28 mouse cellular contexts compared by ENCODE assay signal in the genomic region with DNA sequence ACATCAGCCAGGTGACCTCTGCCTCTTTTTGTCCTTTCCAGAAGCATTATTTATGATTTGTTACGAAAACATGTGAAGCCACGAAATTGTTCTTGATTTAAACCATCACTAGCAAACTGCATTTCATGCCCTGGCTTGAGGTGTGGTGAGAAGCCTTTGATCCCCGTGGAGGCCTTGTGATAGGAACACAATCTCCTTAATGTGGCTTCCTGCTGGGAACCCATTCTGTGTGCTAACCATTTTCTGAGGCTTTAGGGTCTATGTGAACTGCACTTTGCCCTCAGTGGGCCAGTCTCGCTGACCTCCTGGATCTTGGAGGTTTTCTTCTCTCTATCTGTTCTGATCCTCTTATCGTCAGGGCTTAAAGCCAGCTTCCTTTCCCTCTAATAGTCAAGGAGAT.
A peak's percentile ranks its signal among the peaks of the same experiment; 100 is the strongest.
DNase-seq lines count a peak whose midpoint lies in the region; ATAC-seq lines count a peak whose summit lies in the region.
"Had no signal": no experiment of that assay in that cellular context is flagged by ENCODE, and none has a peak within 500 bp of the region (broad histone marks: within the 10 kb centered on the region; RNA-seq: fewer than 3 reads in every experiment).

No protein-coding gene starts in this region.

- DNase-seq in midbrain, embryonic 10.5 days (ENCODE audit: low spot score) = peak; percentile 29
- no peak for DNase-seq in midbrain, embryonic 11.5 days (ENCODE audit: low spot score, missing footprints)
- no peak for DNase-seq in kidney, adult 9 months
- no peak for DNase-seq in spleen, adult 12 weeks (ENCODE audit: low spot score)
- no peak for DNase-seq in adipocyte (ENCODE audit: low spot score)
- DNase-seq: adrenal gland, postnatal 10 days; cerebellum, adult 8-10 months; gastrocnemius, adult 2 months; heart, postnatal 4 days; kidney, postnatal 25 days; lung, adult 2 months; lung, postnatal 14 days; right cerebral cortex, postnatal 25 days; thymus, postnatal 25 days had no signal

- no peak overlapping the region for H3K9ac ChIP-seq in forebrain, embryonic 15.5 days (replicated peaks)
- H3K9ac ChIP-seq in forebrain, embryonic 16.5 days (replicated peaks; ENCODE audit: low read depth, low read length) = no peak overlapping the region
- no peak overlapping the region for H3K9ac ChIP-seq in midbrain, embryonic 11.5 days (ENCODE audit: low read length)
- no peak overlapping the region for H3K9ac ChIP-seq in midbrain, embryonic 12.5 days (replicated peaks)
- H3K9ac ChIP-seq: embryonic facial prominence, embryonic 12.5 days; forebrain, embryonic 12.5 days; limb, embryonic 13.5 days; liver, embryonic 12.5 days; neural tube, embryonic 13.5 days had no signal

- H3K27ac ChIP-seq in forebrain, embryonic 15.5 days (replicated peaks) = 0 out of 2 replicates have a peak overlapping the region, but pooled peaks have one; percentile 27
- H3K27ac ChIP-seq in forebrain, embryonic 16.5 days (ENCODE audit: low read length) = no peak overlapping the region
- peak overlapping the region; percentile 34; the same call in 1 of the 2 replicates for H3K27ac ChIP-seq in midbrain, embryonic 10.5 days (replicated peaks)
- no peak overlapping the region for H3K27ac ChIP-seq in midbrain, embryonic 11.5 days (ENCODE audit: low read depth, low read length)
- peak overlapping the region; percentile 22; the same call in 1 of the 2 replicates for H3K27ac ChIP-seq in midbrain, embryonic 12.5 days (replicated peaks)
- H3K27ac ChIP-seq: embryonic facial prominence, embryonic 12.5 days; forebrain, embryonic 12.5 days; gastrocnemius, adult 2 months; layer of hippocampus, adult 2 months; limb, embryonic 13.5 days; liver, embryonic 12.5 days; neural tube, embryonic 13.5 days had no signal

- H3K4me1 ChIP-seq in forebrain, embryonic 15.5 days = peaks cover 10% of the 10 kb centered on the region
- H3K4me1 ChIP-seq in forebrain, embryonic 16.5 days (replicated peaks; ENCODE audit: control insufficient read depth, insufficient read depth, low read length) = peaks cover 8% of the 10 kb centered on the region
- H3K4me1 ChIP-seq in midbrain, embryonic 10.5 days = peaks cover 75% of the 10 kb centered on the region
- peaks cover 18% of the 10 kb centered on the region for H3K4me1 ChIP-seq in midbrain, embryonic 11.5 days (ENCODE audit: control insufficient read depth, insufficient read depth, low read length)
- H3K4me1 ChIP-seq in midbrain, embryonic 12.5 days = peaks cover 14% of the 10 kb centered on the region
- H3K4me1 ChIP-seq: liver, embryonic 12.5 days; megakaryocyte, embryonic 14.5 days had no signal

- H3K27me3 ChIP-seq in forebrain, embryonic 15.5 days = no peaks in the 10 kb centered on the region
- H3K27me3 ChIP-seq in forebrain, embryonic 16.5 days (replicated peaks; ENCODE audit: control insufficient read depth, insufficient read depth, low read length) = no peaks in the 10 kb centered on the region
- no peaks in the 10 kb centered on the region for H3K27me3 ChIP-seq in midbrain, embryonic 10.5 days (ENCODE audit: low read depth, poor library complexity, severe bottlenecking)
- H3K27me3 ChIP-seq in midbrain, embryonic 11.5 days (ENCODE audit: control insufficient read depth, insufficient read depth, low read length) = no peaks in the 10 kb centered on the region
- no peaks in the 10 kb centered on the region for H3K27me3 ChIP-seq in midbrain, embryonic 12.5 days
- H3K27me3 ChIP-seq: embryonic facial prominence, embryonic 12.5 days; forebrain, embryonic 12.5 days; limb, embryonic 13.5 days; liver, embryonic 12.5 days; megakaryocyte, embryonic 14.5 days; neural tube, embryonic 13.5 days; Patski had no signal

- 20% methylated on average over 5 of the region's 5 CpGs for WGBS in forebrain, embryonic 15.5 days
- WGBS in forebrain, embryonic 16.5 days = 18% methylated on average over 5 of the region's 5 CpGs
- WGBS in midbrain, embryonic 10.5 days = 13% methylated on average over 5 of the region's 5 CpGs
- 9% methylated on average over 5 of the region's 5 CpGs for WGBS in midbrain, embryonic 11.5 days
- 15% methylated on average over 5 of the region's 5 CpGs for WGBS in midbrain, embryonic 12.5 days

- no peak overlapping the region for H3K4me3 ChIP-seq in forebrain, embryonic 15.5 days
- H3K4me3 ChIP-seq in forebrain, embryonic 16.5 days (replicated peaks; ENCODE audit: low read length) = no peak overlapping the region
- H3K4me3 ChIP-seq in midbrain, embryonic 10.5 days = no peak overlapping the region
- H3K4me3 ChIP-seq in midbrain, embryonic 11.5 days (ENCODE audit: low read depth, low read length) = no peak overlapping the region
- H3K4me3 ChIP-seq in midbrain, embryonic 12.5 days = no peak overlapping the region
- H3K4me3 ChIP-seq: embryonic facial prominence, embryonic 12.5 days; forebrain, embryonic 12.5 days; gastrocnemius, adult 2 months; layer of hippocampus, adult 2 months; limb, embryonic 13.5 days; liver, embryonic 12.5 days; megakaryocyte, embryonic 14.5 days; myocyte; neural tube, embryonic 13.5 days had no signal

- H3K9me3 ChIP-seq in forebrain, embryonic 15.5 days = no peaks in the 10 kb centered on the region
- no peaks in the 10 kb centered on the region for H3K9me3 ChIP-seq in forebrain, embryonic 16.5 days (ENCODE audit: control insufficient read depth, low read length)
- no peaks in the 10 kb centered on the region for H3K9me3 ChIP-seq in midbrain, embryonic 10.5 days (replicated peaks)
- H3K9me3 ChIP-seq in midbrain, embryonic 11.5 days (ENCODE audit: control insufficient read depth, low read length) = no peaks in the 10 kb centered on the region
- no peaks in the 10 kb centered on the region for H3K9me3 ChIP-seq in midbrain, embryonic 12.5 days
- H3K9me3 ChIP-seq: embryonic facial prominence, embryonic 12.5 days; forebrain, embryonic 12.5 days; limb, embryonic 13.5 days; liver, embryonic 12.5 days; megakaryocyte, embryonic 14.5 days; neural tube, embryonic 13.5 days had no signal

- H3K36me3 ChIP-seq in forebrain, embryonic 15.5 days = no peaks in the 10 kb centered on the region
- no peaks in the 10 kb centered on the region for H3K36me3 ChIP-seq in forebrain, embryonic 16.5 days (ENCODE audit: control insufficient read depth, insufficient read depth)
- 0 out of 2 replicates have a peak, but pooled peaks cover 4% of the 10 kb centered on the region for H3K36me3 ChIP-seq in midbrain, embryonic 10.5 days
- H3K36me3 ChIP-seq in midbrain, embryonic 11.5 days (ENCODE audit: control insufficient read depth, insufficient read depth, low read length) = no peaks in the 10 kb centered on the region
- H3K36me3 ChIP-seq in midbrain, embryonic 12.5 days = no peaks in the 10 kb centered on the region
- H3K36me3 ChIP-seq: embryonic facial prominence, embryonic 12.5 days; forebrain, embryonic 12.5 days; limb, embryonic 13.5 days; liver, embryonic 12.5 days; neural tube, embryonic 13.5 days had no signal

- no peak overlapping the region for H3K4me2 ChIP-seq in forebrain, embryonic 15.5 days (replicated peaks)
- H3K4me2 ChIP-seq in forebrain, embryonic 16.5 days (ENCODE audit: low read length) = no peak overlapping the region
- H3K4me2 ChIP-seq in midbrain, embryonic 11.5 days = no peak overlapping the region
- H3K4me2 ChIP-seq in midbrain, embryonic 12.5 days (replicated peaks) = peak overlapping the region; percentile 12; the same call in 1 of the 2 replicates
- H3K4me2 ChIP-seq: embryonic facial prominence, embryonic 12.5 days; forebrain, embryonic 12.5 days; limb, embryonic 13.5 days; liver, embryonic 12.5 days; neural tube, embryonic 13.5 days had no signal

- ATAC-seq in forebrain, embryonic 15.5 days (replicated peaks) = no peak
- ATAC-seq in forebrain, embryonic 16.5 days = no peak
- no peak for ATAC-seq in midbrain, embryonic 11.5 days (ENCODE audit: low FRiP score)
- no peak for ATAC-seq in midbrain, embryonic 12.5 days (ENCODE audit: low FRiP score, low read depth)
- ATAC-seq: activated CD4-positive, CD25-positive, alpha-beta regulatory T cell, adult 4 months; inflammation-experienced regulatory T-cells, adult 6 months; liver, embryonic 12.5 days; Patski had no signal

Comparison
In these comparisons a context has a peak if more than half of its experiments do, and no peak if none do; other contexts are left out.
1. H3K27ac ChIP-seq: peak in forebrain, embryonic 15.5 days (single experiment), midbrain, embryonic 10.5 days (single experiment) and midbrain, embryonic 12.5 days (single experiment); none in forebrain, embryonic 16.5 days (single experiment) and midbrain, embryonic 11.5 days (single experiment).